Mouse (Mus musculus) myocyte (in vitro differentiated cells): ENCODE data around the gene Stk4. TPM values are rescaled to one million over a fixed set of nuclear protein-coding genes. Genes with fewer than 3 reads are reported as not detected.

Source experiments
- H3K27me3 ChIP-seq: one replicate; pipeline ENCODE4 v1.6.1; 2011; ENCODE audit not compliant: control insufficient read depth, insufficient read depth, insufficient read length
- H3K36me3 ChIP-seq: one replicate; pipeline ENCODE4 v1.6.1; 2011; ENCODE audit not compliant: control insufficient read depth, insufficient read depth
- H3K4me2 ChIP-seq: one replicate; pipeline ENCODE4 v1.6.1; 2011; ENCODE audit warnings: low read depth, control low read depth
- H3K4me3 ChIP-seq: one replicate; pipeline ENCODE4 v1.5.1; 2011; ENCODE audit warnings: mild to moderate bottlenecking, control low read depth, moderate library complexity
- H3K79me2 ChIP-seq: one replicate; pipeline ENCODE4 v1.6.1; 2011; ENCODE audit not compliant: control insufficient read depth, insufficient read depth
- H3ac ChIP-seq: one replicate; pipeline ENCODE4 v1.6.1; 2011; ENCODE audit not compliant: control insufficient read depth, insufficient read length
- CEBPB ChIP-seq: IDR thresholded peaks from 2 replicates; pipeline ENCODE4 v1.6.1; 2011; ENCODE audit warnings: mild to moderate bottlenecking, moderate library complexity; ENCODE audit not compliant: poor library complexity, insufficient read depth, severe bottlenecking
- E2F4 ChIP-seq: IDR thresholded peaks from one replicate; pipeline ENCODE4 v1.6.1; 2011; ENCODE audit warnings: mild to moderate bottlenecking, control low read depth, moderate library complexity; ENCODE audit not compliant: insufficient read depth
- MAX ChIP-seq: IDR thresholded peaks from one replicate; pipeline ENCODE4 v1.6.1; 2011; ENCODE audit warnings: low read depth, mild to moderate bottlenecking, control low read depth
- MYOD1 ChIP-seq, 3 experiments: IDR thresholded peaks; one replicate each; pipeline ENCODE4 v1.6.1; 2011; ENCODE audit warnings: control low read depth in 2 of 3, low read depth in 2 of 3, mild to moderate bottlenecking in 2 of 3, moderate library complexity in 1 of 3; ENCODE audit not compliant: insufficient read length in 2 of 3, control insufficient read depth in 1 of 3
- MYOG ChIP-seq, 3 experiments: IDR thresholded peaks; one replicate each; pipeline ENCODE4 v1.6.1; 2011; ENCODE audit warnings: control low read depth in 2 of 3, low read depth in 2 of 3, mild to moderate bottlenecking in 2 of 3; ENCODE audit not compliant: insufficient read length in 2 of 3, control insufficient read depth in 1 of 3, insufficient read depth in 1 of 3
- POLR2A ChIP-seq: IDR thresholded peaks from one replicate; pipeline ENCODE4 v1.6.1; 2011; ENCODE audit warnings: low read depth, mild to moderate bottlenecking, control low read depth, moderate library complexity; ENCODE audit not compliant: insufficient read length
- POLR2AphosphoS2 ChIP-seq: IDR thresholded peaks from one replicate; pipeline ENCODE4 v1.6.1; 2011; ENCODE audit warnings: low read depth, control low read depth; ENCODE audit not compliant: insufficient read length
- REST ChIP-seq: IDR thresholded peaks from one replicate; pipeline ENCODE4 v1.6.1; 2011; ENCODE audit warnings: mild to moderate bottlenecking, control low read depth, moderate library complexity; ENCODE audit not compliant: insufficient read depth, insufficient read length
- SRF ChIP-seq: IDR thresholded peaks from one replicate; pipeline ENCODE4 v1.6.1; 2011; ENCODE audit warnings: low read depth; ENCODE audit not compliant: control insufficient read depth, insufficient read length
- TCF12 ChIP-seq: IDR thresholded peaks from one replicate; pipeline ENCODE4 v1.6.1; 2011; ENCODE audit warnings: mild to moderate bottlenecking, control low read depth; ENCODE audit not compliant: poor library complexity, insufficient read depth, severe bottlenecking
- TCF3 ChIP-seq: IDR thresholded peaks from one replicate; pipeline ENCODE4 v1.6.1; 2011; ENCODE audit warnings: low read depth, control low read depth; ENCODE audit not compliant: insufficient read length
- USF1 ChIP-seq: IDR thresholded peaks from one replicate; pipeline ENCODE4 v1.6.1; 2011; ENCODE audit warnings: low read depth, mild to moderate bottlenecking, control low read depth, moderate library complexity
- polyA plus RNA-seq: library from polyadenylated mRNA; unstranded; fragments of >200 nt; fragmentation: generic; extraction: Trizol; gene quantifications from one replicate; pipeline ENCODE4 v1.2.1, GENCODE M21; 2012; ENCODE audit warnings: missing spikeins

Stk4 gene
- 9.8 TPM for polyA plus RNA-seq

DNA sequence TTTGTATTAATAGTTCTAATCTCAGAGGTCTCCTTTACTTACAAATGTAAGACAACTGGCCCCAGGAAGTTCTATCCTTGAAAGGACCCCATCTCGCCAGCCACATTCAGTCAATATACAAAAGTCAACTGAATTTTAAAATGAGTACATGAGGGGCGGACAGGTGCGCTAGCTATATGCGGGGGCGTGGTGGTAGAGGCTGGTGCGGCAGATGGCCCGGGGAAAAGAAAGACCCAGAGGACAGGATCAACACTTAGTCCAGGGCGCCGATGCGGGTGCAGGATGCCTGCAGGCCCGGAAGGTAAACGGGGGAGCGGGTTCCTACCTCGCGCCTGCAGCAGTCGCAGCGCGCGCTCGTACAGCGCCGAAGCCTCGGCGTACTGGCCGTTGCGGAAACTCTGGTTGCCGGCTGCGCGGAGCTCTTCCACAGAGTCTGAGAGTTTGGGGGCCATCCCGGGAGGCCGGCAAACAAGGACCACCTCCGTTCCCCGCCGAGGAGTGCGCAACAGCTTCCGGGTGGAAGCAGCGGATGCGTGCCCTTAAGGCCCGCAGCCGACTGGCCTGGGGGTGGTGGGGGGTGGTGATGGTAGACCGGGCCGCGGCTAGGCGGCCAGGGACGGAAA, at the start of gene Stk4:
Gene Stk4 (plus strand): TSS at position 181 of the 623 bp plus-strand sequence.
- H3K36me3 ChIP-seq, result peaks cover 11% of the 10 kb centered on the region
- TF ChIP-seq MYOD1 (IDR thresholded peaks at IDR 0.05; ENCODE audit: control insufficient read depth in 1 of 3, insufficient read length in 2 of 3, low read depth in 2 of 3) (peak in 1 of 3 experiments; percentile 53), MYOG (IDR thresholded peaks at IDR 0.05; ENCODE audit: control insufficient read depth in 1 of 3, insufficient read depth in 1 of 3, insufficient read length in 2 of 3, low read depth in 2 of 3) (peak in 2 of 3 experiments; percentile 1 to 19), CEBPB (no peak)
- no peaks in the 10 kb centered on the region for H3K27me3 ChIP-seq
- H3K4me2 ChIP-seq, result peak within 1 kb of the TSS; percentile 96
- H3K4me3 ChIP-seq, result peak within 1 kb of the TSS; percentile 81
- peaks cover 39% of the 10 kb centered on the region for H3K79me2 ChIP-seq
- H3ac ChIP-seq, result peak within 1 kb of the TSS; percentile 46

DNA sequence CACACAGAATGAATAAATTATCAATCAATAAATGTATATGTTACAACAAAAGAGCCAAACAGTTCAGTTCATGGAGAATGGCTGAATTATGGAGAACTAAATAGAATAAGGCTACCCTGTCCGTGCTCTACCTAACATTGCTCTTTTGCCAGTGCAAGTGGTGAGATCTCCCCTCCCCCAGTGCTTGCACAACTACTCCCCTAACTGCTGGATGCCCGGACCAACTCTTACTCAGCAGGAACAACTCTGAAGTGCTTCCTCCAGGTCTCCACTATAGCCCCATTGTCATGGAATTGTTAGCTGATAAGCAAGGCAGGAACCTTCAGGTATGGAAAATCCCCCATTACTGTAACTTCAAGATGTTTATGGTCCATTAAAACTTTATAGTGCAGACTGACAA, 48.0 kb upstream of the Stk4 start:
- H3K4me2 ChIP-seq, result no peak overlapping the region
- no peaks in the 10 kb centered on the region for H3K79me2 ChIP-seq
- no peak overlapping the region for H3K4me3 ChIP-seq
- no peak overlapping the region for H3ac ChIP-seq
- H3K27me3 ChIP-seq, result no peaks in the 10 kb centered on the region
- no peak for TF ChIP-seq MYOD1 (IDR thresholded peaks at IDR 0.05; ENCODE audit: control insufficient read depth in 1 of 3, insufficient read length in 2 of 3, low read depth in 2 of 3)
- TF ChIP-seq SRF, result no peak
- no peak for TF ChIP-seq E2F4
- no peak for TF ChIP-seq POLR2A
- TF ChIP-seq TCF12, result no peak
- TF ChIP-seq CEBPB, result no peak
- no peak for TF ChIP-seq TCF3
- TF ChIP-seq USF1, result no peak
- no peak for TF ChIP-seq REST
- TF ChIP-seq POLR2AphosphoS2, result no peak
- no peak for TF ChIP-seq MYOG (IDR thresholded peaks at IDR 0.05; ENCODE audit: control insufficient read depth in 1 of 3, insufficient read depth in 1 of 3, insufficient read length in 2 of 3, low read depth in 2 of 3)
- TF ChIP-seq MAX, result no peak
- peaks cover 26% of the 10 kb centered on the region for H3K36me3 ChIP-seq

DNA sequence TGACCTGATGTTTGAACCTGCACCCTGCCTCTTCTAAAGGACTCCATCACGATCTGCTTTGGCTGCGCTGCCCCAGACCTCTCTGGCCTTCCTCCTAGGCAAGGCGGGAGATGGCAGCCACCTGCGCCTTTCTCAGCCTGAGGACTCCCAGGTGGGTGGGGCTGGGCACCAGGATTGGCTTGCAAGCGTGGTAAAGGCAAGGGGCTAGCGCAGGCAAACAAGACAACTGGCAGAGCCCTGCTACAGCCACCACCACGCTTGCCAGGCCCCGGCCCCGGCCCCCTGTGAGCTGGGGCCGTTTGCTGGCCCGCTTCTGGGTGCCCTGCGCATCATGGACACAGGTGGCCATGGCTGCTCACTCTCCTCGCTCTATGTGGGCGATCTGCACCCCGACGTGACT, 45.0 kb upstream of the Stk4 start, which contains the start of gene Pabpc1l:
Gene Pabpc1l (plus strand): TSS at position 301 of the 400 bp plus-strand sequence.
- no peaks in the 10 kb centered on the region for H3K79me2 ChIP-seq
- H3K4me3 ChIP-seq, result no peak within 1 kb of the TSS
- no peak within 1 kb of the TSS for H3K4me2 ChIP-seq
- peak; percentile 25 for TF ChIP-seq POLR2AphosphoS2
- TF ChIP-seq POLR2A, result no peak
- H3ac ChIP-seq, result no peak within 1 kb of the TSS
- no peaks in the 10 kb centered on the region for H3K27me3 ChIP-seq
- H3K36me3 ChIP-seq, result no peaks in the 10 kb centered on the region

DNA sequence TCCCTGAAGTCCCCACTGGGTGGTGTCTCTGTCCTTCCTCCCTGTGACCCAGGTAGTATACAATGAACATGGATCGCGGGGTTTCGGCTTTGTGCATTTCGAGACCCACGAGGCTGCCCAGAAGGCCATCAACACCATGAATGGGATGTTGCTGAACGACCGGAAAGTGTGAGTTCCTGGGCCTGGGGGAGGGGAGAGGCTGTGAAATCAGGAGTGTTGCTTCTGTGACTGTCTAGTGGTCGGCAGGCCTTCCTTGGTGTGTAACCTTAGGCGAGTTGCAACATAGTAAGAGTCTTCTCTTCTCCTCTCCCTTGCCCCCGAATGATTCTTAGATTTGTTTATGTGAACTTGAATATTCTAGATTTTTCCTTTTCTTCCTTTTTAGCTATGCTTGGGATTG, 39.0 kb upstream of the Stk4 start:
- H3K4me3 ChIP-seq, result no peak overlapping the region
- no peak for TF ChIP-seq POLR2A
- TF ChIP-seq MYOG (IDR thresholded peaks at IDR 0.05; ENCODE audit: control insufficient read depth in 1 of 3, insufficient read depth in 1 of 3, insufficient read length in 2 of 3, low read depth in 2 of 3), result no peak
- TF ChIP-seq CEBPB, result no peak
- TF ChIP-seq SRF, result no peak
- no peak for TF ChIP-seq POLR2AphosphoS2
- no peak for TF ChIP-seq TCF3
- no peak overlapping the region for H3ac ChIP-seq
- no peaks in the 10 kb centered on the region for H3K36me3 ChIP-seq
- no peaks in the 10 kb centered on the region for H3K79me2 ChIP-seq
- H3K4me2 ChIP-seq, result no peak overlapping the region
- no peaks in the 10 kb centered on the region for H3K27me3 ChIP-seq

- H3K79me2 ChIP-seq, result no peaks in the 10 kb centered on the region
- no peak overlapping the region for H3ac ChIP-seq
- TF ChIP-seq MAX, result no peak
- no peaks in the 10 kb centered on the region for H3K27me3 ChIP-seq
- no peak overlapping the region for H3K4me3 ChIP-seq
- H3K4me2 ChIP-seq, result no peak overlapping the region
- no peaks in the 10 kb centered on the region for H3K36me3 ChIP-seq
Measured at GRCm38 (mm10) chr2:164032973-164033372, 37.1 kb upstream of the Stk4 start.
